Mouse (Mus musculus): ENCODE measurements at regions not wholly inside any gene's neighbourhood (a gene's known extent, or its start where the extent isn't known, plus 50 kb on each side); places are given as distances from the start of the nearest gene placed in this dataset.

DNA sequence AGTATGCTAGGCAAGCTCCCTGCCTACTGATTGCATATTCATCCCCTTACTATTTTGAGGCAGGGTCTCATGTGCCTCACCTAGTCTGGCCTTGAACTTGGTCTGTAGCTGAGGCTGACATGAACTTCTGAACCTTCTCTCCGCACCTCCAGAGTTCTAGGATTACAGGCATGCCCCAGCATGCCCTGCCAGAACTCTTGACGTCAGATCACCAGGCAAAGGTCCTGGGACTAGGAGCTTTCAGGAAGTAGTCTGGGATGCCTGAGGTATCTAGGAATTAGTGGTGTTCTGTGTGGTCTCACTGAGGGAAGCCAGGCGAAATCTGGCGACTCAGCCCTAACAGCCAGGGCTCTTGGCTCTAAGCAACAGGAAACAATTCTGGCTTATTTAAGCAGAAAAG lies 88.9 kb upstream of the Bcor start:
- TF ChIP-seq POLR2A (IDR thresholded peaks at IDR 0.05; ENCODE audit: extremely low read depth, insufficient read depth, low read length), result no peak
- TF ChIP-seq CTCF (IDR thresholded peaks at IDR 0.05; ENCODE audit: extremely low read depth, insufficient read depth, low read length), result no peak
